Mouse (Mus musculus): ENCODE results near the gene Chrna3.

GRCm38 (mm10) chr9:54980674-54981073 lies 45.7 kb downstream of the Chrna3 start, which contains the start of gene Chrna5:
- TF ChIP-seq TCF12 (IDR thresholded peaks at IDR 0.05; ENCODE audit: insufficient read depth, poor library complexity, severe bottlenecking) (no peak), MYOG (IDR thresholded peaks at IDR 0.05; ENCODE audit: control insufficient read depth in 1 of 3, insufficient read depth in 1 of 3, insufficient read length in 2 of 3, low read depth in 2 of 3) (no peak), E2F4 (IDR thresholded peaks at IDR 0.05; ENCODE audit: insufficient read depth) (no peak)

Data from myocyte (in vitro differentiated cells).